Mouse (Mus musculus) C2C12 (cell line): ENCODE measurements around the gene Gm11042. TPM values are rescaled to one million over a fixed set of nuclear protein-coding genes. Genes with fewer than 3 reads are reported as not detected.
A peak's percentile ranks its signal among the peaks of the same experiment; 100 is the strongest.

Experiments used
- H3K27me3 ChIP-seq: one replicate; pipeline ENCODE4 v1.6.1; 2011; ENCODE audit not compliant: control insufficient read depth, insufficient read depth, insufficient read length
- H3K36me3 ChIP-seq: one replicate; pipeline ENCODE4 v1.6.1; 2011; ENCODE audit not compliant: control insufficient read depth, insufficient read depth
- H3K4me3 ChIP-seq: one replicate; pipeline ENCODE4 v1.5.1; 2011; ENCODE audit warnings: mild to moderate bottlenecking, control low read depth; ENCODE audit not compliant: poor library complexity, insufficient read depth, severe bottlenecking
- H3K79me2 ChIP-seq: one replicate; pipeline ENCODE4 v1.6.1; 2011; ENCODE audit not compliant: control insufficient read depth, insufficient read depth
- H3K79me3 ChIP-seq: one replicate; pipeline ENCODE4 v1.6.1; 2011; ENCODE audit warnings: low read depth, control low read depth
- H3ac ChIP-seq: one replicate; pipeline ENCODE3; 2011; ENCODE audit warnings: low read depth; ENCODE audit not compliant: control insufficient read depth, insufficient read length
- CEBPB ChIP-seq: IDR thresholded peaks from one replicate; pipeline ENCODE4 v1.6.1; 2011; ENCODE audit warnings: low read depth, mild to moderate bottlenecking, control low read depth, moderate library complexity
- CTCF ChIP-seq: IDR thresholded peaks from one replicate; pipeline ENCODE4 v1.5.1; 2011; ENCODE audit not compliant: control insufficient read depth, insufficient read depth, insufficient read length
- FOSL1 ChIP-seq: IDR thresholded peaks from one replicate; pipeline ENCODE4 v1.8.0; 2011; ENCODE audit warnings: mild to moderate bottlenecking, low read length; ENCODE audit not compliant: poor library complexity, insufficient read depth, severe bottlenecking
- MAX ChIP-seq: IDR thresholded peaks from one replicate; pipeline ENCODE4 v1.6.1; 2011; ENCODE audit warnings: mild to moderate bottlenecking, control low read depth
- MYOD1 ChIP-seq: IDR thresholded peaks from one replicate; pipeline ENCODE4 v1.6.1; 2011; ENCODE audit warnings: low read depth; ENCODE audit not compliant: control insufficient read depth, insufficient read length
- MYOG ChIP-seq: IDR thresholded peaks from one replicate; pipeline ENCODE4 v1.6.1; 2011; ENCODE audit not compliant: control insufficient read depth, insufficient read length; ENCODE audit errors: extremely low read depth
- USF1 ChIP-seq: IDR thresholded peaks from one replicate; pipeline ENCODE4 v1.6.1; 2011; ENCODE audit warnings: low read depth, mild to moderate bottlenecking, control low read depth, moderate library complexity
- polyA plus RNA-seq: library from polyadenylated mRNA; unstranded; fragments of >200 nt; fragmentation: generic; extraction: Trizol; gene quantifications from one replicate; pipeline ENCODE4 v1.2.1, GENCODE M21; 2012; ENCODE audit warnings: missing spikeins

Gm11042 gene
- polyA plus RNA-seq, 1 experiment = not detected

DNA sequence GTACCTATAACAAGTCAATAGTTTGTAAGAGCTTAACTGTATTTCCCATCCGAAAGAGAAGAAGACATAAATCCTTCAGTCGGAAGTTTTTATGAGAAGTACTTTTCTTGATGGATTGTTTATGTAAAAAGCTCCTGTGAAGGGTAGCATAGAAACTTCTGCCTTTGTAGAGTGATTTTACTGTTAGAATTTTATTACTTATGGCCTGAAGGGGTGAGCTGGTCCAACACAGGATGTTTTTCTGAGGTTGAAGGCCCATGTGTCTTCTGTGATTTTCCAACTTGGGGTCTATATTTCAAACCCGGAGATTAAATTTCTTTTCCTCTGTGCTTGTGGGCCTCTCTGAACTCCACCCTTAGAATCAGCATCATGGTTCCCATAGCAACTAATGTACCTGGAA is 26.5 kb upstream of the Gm11042 start:
- H3ac ChIP-seq = no peak overlapping the region
- no peak for TF ChIP-seq FOSL1

GRCm38 (mm10) chr12:74340070-74340469 is 23.9 kb upstream of the Gm11042 start:
- Histone ChIP-seq H3ac (no peak overlapping the region), H3K4me3 (no peak overlapping the region), H3K79me3 (no peaks in the 10 kb centered on the region), H3K36me3 (no peaks in the 10 kb centered on the region), H3K27me3 (no peaks in the 10 kb centered on the region), H3K79me2 (no peaks in the 10 kb centered on the region)
- TF ChIP-seq MAX = no peak
- no peak for TF ChIP-seq MYOD1
- TF ChIP-seq CTCF = no peak
- no peak for TF ChIP-seq CEBPB

More for the DNA sequence above, 26.5 kb upstream of the Gm11042 start:
- Histone ChIP-seq H3K27me3 (no peaks in the 10 kb centered on the region), H3K36me3 (no peaks in the 10 kb centered on the region), H3K4me3 (no peak overlapping the region), H3K79me3 (no peaks in the 10 kb centered on the region), H3K79me2 (no peaks in the 10 kb centered on the region)

DNA sequence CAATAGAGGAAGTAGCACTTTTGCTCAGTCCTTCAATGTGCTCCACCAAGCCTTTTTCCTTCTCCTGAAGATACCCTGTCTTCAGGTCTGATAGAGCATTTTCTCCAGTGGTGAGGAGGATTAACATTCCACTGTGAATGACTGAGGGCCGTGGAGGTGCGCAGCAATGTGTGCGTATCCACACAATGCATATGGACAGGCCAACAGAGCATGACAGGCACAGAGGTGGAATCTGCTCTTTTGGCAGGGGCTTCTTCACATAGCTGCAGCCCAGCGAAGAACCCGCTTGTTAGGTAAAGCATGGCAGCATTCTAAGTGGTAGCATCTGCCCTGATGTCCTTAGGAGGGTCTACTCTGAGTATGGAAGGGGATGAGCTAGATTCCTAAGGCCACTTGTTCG is 17.5 kb upstream of the Gm11042 start:
- H3K79me3 ChIP-seq = no peaks in the 10 kb centered on the region
- H3ac ChIP-seq = no peak overlapping the region
- no peak overlapping the region for H3K4me3 ChIP-seq
- no peak for TF ChIP-seq FOSL1
- no peak for TF ChIP-seq MYOG
- TF ChIP-seq CEBPB = no peak
- no peak for TF ChIP-seq MAX
- no peak for TF ChIP-seq MYOD1
- TF ChIP-seq USF1 = no peak
- no peak for TF ChIP-seq CTCF
- H3K27me3 ChIP-seq = no peaks in the 10 kb centered on the region
- no peaks in the 10 kb centered on the region for H3K36me3 ChIP-seq
- no peaks in the 10 kb centered on the region for H3K79me2 ChIP-seq

DNA sequence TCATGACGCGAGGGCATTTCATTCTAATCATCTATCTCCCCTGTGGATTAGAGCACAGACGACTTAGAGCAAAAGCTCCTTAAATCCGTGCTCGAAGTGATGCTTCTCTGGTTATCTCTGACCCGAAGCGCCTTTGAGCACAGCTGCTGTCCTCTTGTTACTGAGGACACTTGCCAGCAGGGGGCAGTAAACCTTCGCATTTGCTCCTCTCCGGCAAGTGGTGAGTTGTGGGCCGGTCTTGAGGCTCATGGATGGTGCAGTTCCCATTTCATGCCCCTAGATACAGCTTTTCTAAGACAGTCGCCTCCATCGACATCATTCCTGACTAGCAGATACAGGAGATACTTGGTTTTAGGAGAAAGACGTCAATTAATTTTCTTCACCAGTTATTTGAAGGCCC is 16.8 kb upstream of the Gm11042 start:
- no peaks in the 10 kb centered on the region for H3K79me3 ChIP-seq

DNA sequence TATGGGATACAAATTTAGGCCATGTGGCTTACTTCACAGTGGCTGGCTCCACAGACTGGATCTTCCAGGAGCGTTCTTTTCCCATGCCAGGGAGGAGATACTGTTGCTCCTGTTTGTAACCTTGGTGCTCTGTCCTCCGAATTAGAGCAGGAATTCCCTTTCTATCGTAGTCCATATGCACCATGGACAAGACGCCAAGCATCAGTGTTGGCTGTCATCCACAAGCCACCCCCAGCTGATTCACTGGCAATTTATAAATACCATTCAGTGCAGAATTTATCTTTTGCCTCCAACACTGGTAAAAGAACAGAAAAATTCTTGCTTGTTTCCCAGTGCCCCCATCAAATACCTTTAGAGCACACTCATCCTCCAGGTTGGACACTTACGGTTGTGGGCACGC is 13.6 kb upstream of the Gm11042 start:
- Histone ChIP-seq H3ac (no peak overlapping the region), H3K79me2 (no peaks in the 10 kb centered on the region), H3K79me3 (no peaks in the 10 kb centered on the region), H3K36me3 (no peaks in the 10 kb centered on the region), H3K27me3 (no peaks in the 10 kb centered on the region), H3K4me3 (no peak overlapping the region)
- TF ChIP-seq USF1 (no peak), MYOD1 (no peak), MYOG (no peak), MAX (no peak), FOSL1 (no peak), CTCF (no peak), CEBPB (no peak)

More for the DNA sequence above, 16.8 kb upstream of the Gm11042 start:
- H3K4me3 ChIP-seq = no peak overlapping the region
- TF ChIP-seq CTCF = peak; percentile 59
- no peak for TF ChIP-seq MYOG
- H3K27me3 ChIP-seq = no peaks in the 10 kb centered on the region
- no peaks in the 10 kb centered on the region for H3K79me2 ChIP-seq
- no peaks in the 10 kb centered on the region for H3K36me3 ChIP-seq
- H3ac ChIP-seq = no peak overlapping the region

DNA sequence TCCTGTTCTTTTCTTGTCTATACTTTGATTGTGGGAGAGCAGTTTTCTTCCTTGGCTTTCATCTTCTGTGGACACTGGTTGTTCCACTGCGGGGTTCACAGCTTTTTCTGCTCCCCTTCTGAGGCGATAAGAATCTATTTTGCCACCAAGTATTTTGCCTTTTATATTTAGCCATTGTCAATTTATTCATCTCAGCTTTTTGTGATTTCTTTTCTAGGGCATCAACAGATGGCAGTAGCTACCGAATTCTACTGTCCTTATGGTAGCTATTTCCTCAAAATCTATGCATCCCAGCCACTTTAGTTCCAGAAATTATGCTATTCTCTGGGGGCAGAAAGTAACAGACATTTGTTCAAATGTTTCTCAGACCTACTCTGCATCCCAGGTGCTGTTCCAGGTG is 10.4 kb upstream of the Gm11042 start:
- Histone ChIP-seq H3K27me3 (no peaks in the 10 kb centered on the region), H3K4me3 (no peak overlapping the region), H3K79me2 (no peaks in the 10 kb centered on the region), H3K36me3 (no peaks in the 10 kb centered on the region), H3K79me3 (no peaks in the 10 kb centered on the region), H3ac (no peak overlapping the region)
- TF ChIP-seq FOSL1 = no peak
- no peak for TF ChIP-seq CTCF
- TF ChIP-seq USF1 = no peak
- TF ChIP-seq MYOG = no peak
- TF ChIP-seq CEBPB = no peak
- TF ChIP-seq MYOD1 = no peak
- TF ChIP-seq MAX = no peak
